Mouse (Mus musculus) bone marrow, adult 2 months (tissue): ENCODE measurements around the gene Tomm40. TPM values are rescaled to one million over a fixed set of nuclear protein-coding genes. Genes with fewer than 3 reads are reported as not detected.
A peak's percentile ranks its signal among the peaks of the same experiment; 100 is the strongest.

Source experiments
- H3K27ac ChIP-seq: fragments of 200-500 bp; 2 replicates; pipeline ENCODE4 v1.5.1; 2012; ENCODE audit warnings: low read depth, mild to moderate bottlenecking, control low read depth, inconsistent platforms, low read length; ENCODE audit not compliant: control insufficient read depth, poor library complexity, insufficient read depth
- H3K4me1 ChIP-seq: fragments of 200-500 bp; 2 replicates; pipeline ENCODE4 v1.6.1; 2011; ENCODE audit warnings: low read length; ENCODE audit not compliant: control insufficient read depth, insufficient read depth
- H3K4me3 ChIP-seq: fragments of 200-500 bp; replicated peaks from 2 replicates; pipeline ENCODE3; 2011; ENCODE audit warnings: mild to moderate bottlenecking, low read depth, low read length, control low read depth; ENCODE audit not compliant: control insufficient read depth
- CTCF ChIP-seq: fragments of 200-500 bp; IDR thresholded peaks from 2 replicates; pipeline ENCODE4 v1.5.1; 2011; ENCODE audit warnings: low read length, control low read depth; ENCODE audit not compliant: control insufficient read depth, insufficient read depth
- POLR2A ChIP-seq: fragments of 200-500 bp; IDR thresholded peaks from 2 replicates; pipeline ENCODE4 v1.6.1; 2011; ENCODE audit warnings: low read depth, mild to moderate bottlenecking, control low read depth, low read length, borderline replicate concordance; ENCODE audit not compliant: control insufficient read depth
- WGBS: fragments of 180-500 bp; shearing (Covaris S2); methylation state at CpG from one replicate; pipeline ENCODE4 v1.1.7; 2018; 5-methylcytosine and 5-hydroxymethylcytosine counted together
- polyA plus RNA-seq: library from polyadenylated mRNA; stranded (reverse); fragments of >200 nt; gene quantifications from 2 replicates; pipeline ENCODE4 v1.2.4, GENCODE M21; 2011; ENCODE audit warnings: low replicate concordance; ENCODE audit not compliant: missing spikeins, insufficient read depth, insufficient read length

Tomm40 gene
- polyA plus RNA-seq, 1 experiment = 19.3 TPM

DNA sequence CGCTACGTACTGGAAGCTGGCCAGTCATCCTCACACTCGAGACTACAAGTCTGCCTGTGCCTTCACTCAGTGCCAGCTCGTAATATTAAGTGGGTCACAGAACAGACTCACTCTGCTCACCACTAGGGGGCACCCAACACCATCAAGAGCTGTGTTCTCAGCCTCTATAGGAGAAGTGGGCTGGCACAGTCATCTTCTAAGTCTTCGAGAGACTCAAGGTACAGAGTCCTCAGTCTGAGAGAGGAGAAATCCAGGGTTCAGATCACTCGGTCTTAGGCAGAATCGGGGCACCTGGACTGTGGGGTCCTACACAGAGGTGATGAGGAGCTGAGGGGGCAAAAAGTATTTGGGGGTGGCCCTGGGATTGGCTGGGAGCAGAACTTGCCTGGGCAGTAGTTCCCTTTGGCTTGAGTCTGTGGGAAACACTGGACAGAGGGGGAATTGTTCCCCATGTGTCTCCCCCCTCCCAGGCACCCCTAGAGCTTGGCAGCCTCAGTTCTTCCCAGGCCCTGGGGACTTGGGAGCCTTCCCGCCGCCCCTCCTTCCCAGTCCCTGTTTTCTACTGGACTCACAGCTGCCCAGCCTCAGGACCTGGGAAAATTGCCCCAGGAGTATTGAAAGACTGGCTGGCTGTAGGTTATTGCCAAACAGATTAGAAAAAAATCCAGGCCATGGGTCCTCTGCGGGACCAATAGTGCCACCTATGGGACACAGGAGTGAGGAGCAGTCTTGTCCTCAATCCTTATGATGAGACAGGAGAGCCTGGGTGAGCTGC lies 46.1 kb downstream of the Tomm40 start:
- peak; percentile 94 for TF ChIP-seq CTCF
- no peak for TF ChIP-seq POLR2A
- WGBS = 9% methylated on average over 10 of the region's 10 CpGs

DNA sequence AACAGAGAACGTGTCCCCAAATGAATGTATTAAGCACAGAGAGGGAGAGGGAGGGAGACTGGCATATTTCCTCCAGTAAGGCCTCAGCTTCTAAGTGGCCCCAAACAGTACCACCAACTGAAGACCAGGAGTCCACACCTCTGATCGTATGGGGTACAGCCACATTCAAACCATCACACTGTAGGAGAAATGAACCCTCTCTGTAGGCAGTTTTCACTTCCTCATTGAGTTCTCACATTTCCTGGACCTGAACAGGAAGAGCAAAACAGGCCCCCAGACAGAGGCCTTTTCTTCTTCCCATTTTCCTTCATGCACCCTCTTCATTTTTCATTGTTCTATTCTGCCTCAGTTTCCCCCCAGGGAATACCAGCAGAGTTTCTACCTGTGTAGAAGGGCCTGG lies 47.8 kb downstream of the Tomm40 start:
- WGBS = 37% methylated on average over 2 of the region's 2 CpGs
- TF ChIP-seq POLR2A (no peak), CTCF (no peak)
- H3K27ac ChIP-seq = peak overlapping the region; percentile 65; the same call in 1 of the 2 replicates
- no peak overlapping the region for H3K4me3 ChIP-seq
- peaks cover 4% of the 10 kb centered on the region; the same call in 1 of the 2 replicates for H3K4me1 ChIP-seq

More for the DNA sequence above, 46.1 kb downstream of the Tomm40 start:
- Histone ChIP-seq H3K27ac (peak overlapping the region; percentile 35), H3K4me1 (peaks cover 2% of the 10 kb centered on the region; the same call in 1 of the 2 replicates), H3K4me3 (no peak overlapping the region)

DNA sequence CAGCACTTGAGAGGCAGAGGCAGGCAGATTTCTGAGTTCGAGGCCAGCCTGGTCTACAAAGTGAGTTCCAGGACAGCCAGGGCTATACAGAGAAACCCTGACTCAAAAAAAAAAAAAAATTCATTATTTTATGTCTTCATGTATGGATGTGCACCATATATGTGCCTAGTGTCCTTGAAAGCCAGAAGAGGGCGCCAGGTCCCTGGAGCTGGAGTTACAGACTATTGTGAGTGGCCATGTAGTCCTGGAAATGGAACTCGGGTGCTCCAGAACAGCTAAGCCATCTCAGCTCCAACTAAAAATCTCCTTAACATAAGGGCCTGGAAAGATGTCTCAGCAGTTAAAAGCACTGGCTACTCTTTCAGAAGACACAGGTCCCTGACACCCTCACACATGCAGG lies 48.5 kb downstream of the Tomm40 start:
- Histone ChIP-seq H3K4me3 (no peak overlapping the region), H3K4me1 (peaks cover 4% of the 10 kb centered on the region; the same call in 1 of the 2 replicates), H3K27ac (peak overlapping the region; percentile 65; the same call in 1 of the 2 replicates)
- WGBS = 74% methylated on average over 3 of the region's 3 CpGs
- no peak for TF ChIP-seq POLR2A
- peak; percentile 41; the same call in 1 of the 2 replicates for TF ChIP-seq CTCF

- TF ChIP-seq CTCF (0 out of 2 replicates have a peak, but pooled peaks have one; percentile 22), POLR2A (peak; percentile 75; the same call in 1 of the 2 replicates)
- peak within 1 kb of the TSS; percentile 74 for H3K4me3 ChIP-seq
- under 1% methylated on average over 62 of the region's 63 CpGs for WGBS
- H3K27ac ChIP-seq = peak within 1 kb of the TSS; percentile 75
- H3K4me1 ChIP-seq = peaks cover 4% of the 10 kb centered on the region; the same call in 1 of the 2 replicates
Measured at GRCm38 (mm10) chr7:19664955-19665841, 50.0 kb downstream of the Tomm40 start, which contains the start of gene Clptm1. Gene Clptm1, minus strand, starts transcription at chr7:19665033.

DNA sequence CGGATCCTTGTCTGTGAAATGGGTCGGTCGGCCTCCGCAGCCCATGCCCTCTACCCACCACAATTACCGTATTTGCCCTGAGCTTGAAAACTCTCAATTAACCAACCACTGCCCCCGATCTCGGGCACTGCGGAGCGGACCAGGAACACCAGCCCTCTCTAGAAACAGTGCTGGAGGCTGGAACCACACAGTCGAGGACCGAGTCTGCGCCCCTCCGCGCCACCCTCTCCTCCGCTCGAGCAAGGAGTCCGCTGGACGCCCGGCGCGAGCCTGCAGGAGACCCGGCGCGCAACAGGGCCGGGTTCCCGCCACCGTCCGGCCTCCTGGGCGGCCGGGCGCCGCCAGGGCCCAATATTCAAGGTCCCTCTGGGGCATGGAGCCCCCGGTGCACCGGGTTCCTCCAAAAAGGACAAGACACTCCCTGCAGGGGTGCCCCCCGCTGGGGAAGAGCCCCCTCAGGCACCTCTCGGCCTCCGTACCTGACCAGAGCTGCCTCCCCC lies 50.7 kb downstream of the Tomm40 start:
- peak overlapping the region; percentile 74 for H3K4me3 ChIP-seq
- WGBS = under 1% methylated on average over 37 of the region's 37 CpGs
- H3K4me1 ChIP-seq = peaks cover 4% of the 10 kb centered on the region; the same call in 1 of the 2 replicates
- peak overlapping the region; percentile 45 for H3K27ac ChIP-seq
- TF ChIP-seq POLR2A (no peak), CTCF (no peak)

DNA sequence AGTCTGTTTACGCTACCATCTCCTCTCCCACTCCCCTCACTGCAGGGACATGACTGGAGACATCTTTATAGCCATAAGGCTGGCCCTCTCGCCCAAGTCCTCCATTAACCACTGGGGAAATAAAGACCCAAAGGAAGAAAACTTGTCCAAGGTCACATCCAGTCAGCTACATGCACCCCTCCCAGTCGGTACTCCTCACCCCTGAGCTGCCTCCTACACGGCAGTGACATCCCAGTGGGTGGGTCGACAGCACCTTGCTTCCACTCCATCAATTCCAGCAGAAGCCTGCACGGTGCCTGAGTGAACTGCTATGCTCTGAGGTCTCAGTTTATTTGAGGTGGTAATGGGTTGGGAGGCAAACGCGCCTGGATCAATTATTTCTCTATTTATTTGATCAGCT lies 51.3 kb downstream of the Tomm40 start:
- peaks cover 4% of the 10 kb centered on the region; the same call in 1 of the 2 replicates for H3K4me1 ChIP-seq
- H3K4me3 ChIP-seq = peak overlapping the region; percentile 74
- TF ChIP-seq CTCF = no peak
- TF ChIP-seq POLR2A = no peak
- no peak overlapping the region for H3K27ac ChIP-seq
- 15% methylated on average over 8 of the region's 8 CpGs for WGBS

- WGBS = 85% methylated on average over 2 of the region's 2 CpGs
- H3K4me1 ChIP-seq = no peaks in the 10 kb centered on the region; the same call in 1 of the 2 replicates
- no peak overlapping the region for H3K4me3 ChIP-seq
- H3K27ac ChIP-seq = no peak overlapping the region
- TF ChIP-seq POLR2A (no peak), CTCF (no peak)
Measured at GRCm38 (mm10) chr7:19652614-19653013, 62.6 kb downstream of the Tomm40 start.

Other genes starting within 250 kb of the Tomm40 start
- gene Bloc1s3, start 207.1 kb downstream of the Tomm40 start, polyA plus RNA-seq = 4.4 and 8.0 TPM in 2 replicates
- gene Trappc6a, start 207.0 kb downstream of the Tomm40 start, polyA plus RNA-seq = 12.4 and 12.7 TPM in 2 replicates
- gene Nkpd1, start 197.6 kb downstream of the Tomm40 start, polyA plus RNA-seq = not detected in 2 replicates
- 71.6 and 93.5 TPM in 2 replicates for gene Ppp1r37, start 152.4 kb downstream of the Tomm40 start, polyA plus RNA-seq
- 2.8 and 3.0 TPM in 2 replicates for gene Zfp296, start 138.2 kb downstream of the Tomm40 start, polyA plus RNA-seq
- gene Gemin7, start 137.8 kb downstream of the Tomm40 start, polyA plus RNA-seq = 52.9 and 74.3 TPM in 2 replicates
- gene Clasrp, start 111.0 kb downstream of the Tomm40 start, polyA plus RNA-seq = 64.7 and 98.2 TPM in 2 replicates
- gene Relb, start 86.0 kb downstream of the Tomm40 start, polyA plus RNA-seq = 6.4 and 12.0 TPM in 2 replicates
- 18.1 and 31.2 TPM in 2 replicates for gene Clptm1, start 50.4 kb downstream of the Tomm40 start, polyA plus RNA-seq
- 13.2 TPM in 1 of 2 replicates, not detected in the other for gene Apoc2, start 37.5 kb downstream of the Tomm40 start, polyA plus RNA-seq
- 7.6 TPM in 1 of 2 replicates, not detected in the other for gene Gm44805, start 34.0 kb downstream of the Tomm40 start, polyA plus RNA-seq
- gene Apoc4, start 34.0 kb downstream of the Tomm40 start, polyA plus RNA-seq = 3.6 and 18.7 TPM in 2 replicates
- 48.3 and 137 TPM in 2 replicates for gene Apoc1, start 22.8 kb downstream of the Tomm40 start, polyA plus RNA-seq
- gene Apoe, start 16.2 kb downstream of the Tomm40 start, polyA plus RNA-seq = 205 and 422 TPM in 2 replicates
- 1.9 and 4.7 TPM in 2 replicates for gene Nectin2, start 35.0 kb upstream of the Tomm40 start, polyA plus RNA-seq
- gene Bcam, start 55.6 kb upstream of the Tomm40 start, polyA plus RNA-seq = 0.79 and 4.5 TPM in 2 replicates
- gene Cblc, start 81.4 kb upstream of the Tomm40 start, polyA plus RNA-seq = not detected in 2 replicates
- gene Bcl3, start 107.3 kb upstream of the Tomm40 start, polyA plus RNA-seq = 6.4 and 13.0 TPM in 2 replicates
- gene Gm19345, start 136.6 kb upstream of the Tomm40 start, polyA plus RNA-seq = not detected in 2 replicates
- 3.8 and 8.2 TPM in 2 replicates for gene Ceacam16, start 145.9 kb upstream of the Tomm40 start, polyA plus RNA-seq
- not detected in 2 replicates for gene Ceacam19, start 172.5 kb upstream of the Tomm40 start, polyA plus RNA-seq
- gene Pvr, start 205.7 kb upstream of the Tomm40 start, polyA plus RNA-seq = 2.6 and 4.7 TPM in 2 replicates
- gene Igsf23, start 235.3 kb upstream of the Tomm40 start, polyA plus RNA-seq = 0.52 TPM in 1 of 2 replicates, not detected in the other
- gene Ceacam20, start 250.0 kb upstream of the Tomm40 start, polyA plus RNA-seq = 1.0 TPM in 2 replicates